ENCODE assay signal across 27 mouse cellular contexts in the genomic region with DNA sequence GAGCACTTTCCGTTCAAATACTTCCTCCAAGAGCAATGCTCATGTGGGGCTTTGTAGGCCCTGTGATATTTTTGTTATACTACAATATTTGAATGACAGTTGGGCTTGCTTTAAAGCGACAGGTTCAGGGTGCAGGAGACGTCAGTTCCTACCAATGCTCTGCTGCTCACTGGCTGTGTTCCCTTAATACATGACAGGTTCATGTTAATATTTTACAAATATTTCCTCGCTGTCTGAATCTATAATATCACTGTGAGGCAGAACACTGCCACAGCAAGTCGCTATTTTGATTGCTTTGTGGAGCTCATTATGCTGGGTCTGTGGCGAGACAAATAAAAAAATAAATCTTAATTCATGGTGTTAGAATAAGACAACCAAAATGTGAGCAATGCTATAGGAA. TPM values are rescaled to one million over a fixed set of nuclear protein-coding genes. Genes with fewer than 3 reads are reported as not detected.
"Had no signal": no experiment of that assay in that cellular context is flagged by ENCODE, and none has a peak within 500 bp of the region (broad histone marks: within the 10 kb centered on the region; RNA-seq: fewer than 3 reads in every experiment).

No protein-coding gene starts in this region.

- H3K4me3 ChIP-seq: hindbrain, embryonic 15.5 days; limb, embryonic 12.5 days; limb, embryonic 15.5 days; liver, embryonic 15.5 days; neural tube, embryonic 12.5 days; neural tube, embryonic 15.5 days had no signal

- H3K4me2 ChIP-seq: hindbrain, embryonic 15.5 days; limb, embryonic 12.5 days; limb, embryonic 15.5 days; liver, embryonic 11.5 days; liver, embryonic 15.5 days; midbrain, embryonic 11.5 days; neural tube, embryonic 12.5 days; neural tube, embryonic 15.5 days had no signal

- DNase-seq: left cerebral cortex, postnatal 4 days; lung, adult 2 months; lung, postnatal 14 days; lung, postnatal 4 days; midbrain, embryonic 14.5 days; right cerebral cortex, adult 18-20 months; right cerebral cortex, postnatal 14 days; right cerebral cortex, postnatal 4 days; thymus, adult 2 months; thymus, postnatal 14 days; thymus, postnatal 4 days had no signal

- H3K9me3 ChIP-seq: hindbrain, embryonic 15.5 days; limb, embryonic 12.5 days; limb, embryonic 15.5 days; liver, embryonic 15.5 days; neural tube, embryonic 12.5 days; neural tube, embryonic 15.5 days had no signal

- ATAC-seq: intestine, postnatal 0 days had no signal

- H3K9ac ChIP-seq: hindbrain, embryonic 15.5 days; limb, embryonic 12.5 days; limb, embryonic 15.5 days; liver, embryonic 15.5 days; neural tube, embryonic 12.5 days; neural tube, embryonic 15.5 days had no signal

- H3K27ac ChIP-seq: hindbrain, embryonic 15.5 days; limb, embryonic 12.5 days; limb, embryonic 15.5 days; liver, embryonic 15.5 days; neural tube, embryonic 12.5 days; neural tube, embryonic 15.5 days; stomach, postnatal 0 days had no signal

- H3K27me3 ChIP-seq: hindbrain, embryonic 15.5 days; limb, embryonic 12.5 days; limb, embryonic 15.5 days; liver, embryonic 15.5 days; neural tube, embryonic 12.5 days; neural tube, embryonic 15.5 days had no signal

- H3K4me1 ChIP-seq: hindbrain, embryonic 15.5 days; limb, embryonic 12.5 days; limb, embryonic 15.5 days; liver, embryonic 15.5 days; neural tube, embryonic 12.5 days; neural tube, embryonic 15.5 days had no signal

- H3K36me3 ChIP-seq: hindbrain, embryonic 15.5 days; limb, embryonic 12.5 days; limb, embryonic 15.5 days; liver, embryonic 15.5 days; neural tube, embryonic 12.5 days; neural tube, embryonic 15.5 days had no signal

RNA-seq across cellular contexts. Expression of gene Pou2af1, which starts 2.3 kb away (rescaled TPM):
- total RNA-seq: layer of hippocampus, postnatal 14 days; left cerebral cortex, postnatal 14 days; left cerebral cortex, postnatal 4 days; megakaryocyte progenitor cell, adult 5-6 weeks had no signal
- polyA plus RNA-seq: limb, embryonic 12.5 days; midbrain, postnatal 0 days; neural tube, embryonic 12.5 days had no signal

RNA-seq across cellular contexts. Expression of gene Gm32742, which starts 45.9 kb away (rescaled TPM):
- total RNA-seq: layer of hippocampus, postnatal 14 days; left cerebral cortex, adult 8-10 months; left cerebral cortex, postnatal 14 days; midbrain, postnatal 0 days had no signal
- polyA plus RNA-seq: hindbrain, embryonic 15.5 days; intestine, embryonic 14.5 days; intestine, postnatal 0 days; limb, embryonic 15.5 days; liver, embryonic 15.5 days; midbrain, embryonic 11.5 days; midbrain, postnatal 0 days; neural tube, embryonic 15.5 days had no signal
